Mouse (Mus musculus) C2C12 (cell line): ENCODE measurements around the gene Fer1l5. TPM values are rescaled to one million over a fixed set of nuclear protein-coding genes. Genes with fewer than 3 reads are reported as not detected.

Experiments
- H3K27me3 ChIP-seq: one replicate; pipeline ENCODE4 v1.6.1; 2011; ENCODE audit not compliant: control insufficient read depth, insufficient read depth, insufficient read length
- H3K36me3 ChIP-seq: one replicate; pipeline ENCODE4 v1.6.1; 2011; ENCODE audit not compliant: control insufficient read depth, insufficient read depth
- H3K4me3 ChIP-seq: one replicate; pipeline ENCODE4 v1.5.1; 2011; ENCODE audit warnings: mild to moderate bottlenecking, control low read depth; ENCODE audit not compliant: poor library complexity, insufficient read depth, severe bottlenecking
- H3K79me2 ChIP-seq: one replicate; pipeline ENCODE4 v1.6.1; 2011; ENCODE audit not compliant: control insufficient read depth, insufficient read depth
- H3K79me3 ChIP-seq: one replicate; pipeline ENCODE4 v1.6.1; 2011; ENCODE audit warnings: low read depth, control low read depth
- H3ac ChIP-seq: one replicate; pipeline ENCODE3; 2011; ENCODE audit warnings: low read depth; ENCODE audit not compliant: control insufficient read depth, insufficient read length
- CEBPB ChIP-seq: IDR thresholded peaks from one replicate; pipeline ENCODE4 v1.6.1; 2011; ENCODE audit warnings: low read depth, mild to moderate bottlenecking, control low read depth, moderate library complexity
- CTCF ChIP-seq: IDR thresholded peaks from one replicate; pipeline ENCODE4 v1.5.1; 2011; ENCODE audit not compliant: control insufficient read depth, insufficient read depth, insufficient read length
- FOSL1 ChIP-seq: IDR thresholded peaks from one replicate; pipeline ENCODE4 v1.8.0; 2011; ENCODE audit warnings: mild to moderate bottlenecking, low read length; ENCODE audit not compliant: poor library complexity, insufficient read depth, severe bottlenecking
- MAX ChIP-seq: IDR thresholded peaks from one replicate; pipeline ENCODE4 v1.6.1; 2011; ENCODE audit warnings: mild to moderate bottlenecking, control low read depth
- MYOD1 ChIP-seq: IDR thresholded peaks from one replicate; pipeline ENCODE4 v1.6.1; 2011; ENCODE audit warnings: low read depth; ENCODE audit not compliant: control insufficient read depth, insufficient read length
- MYOG ChIP-seq: IDR thresholded peaks from one replicate; pipeline ENCODE4 v1.6.1; 2011; ENCODE audit not compliant: control insufficient read depth, insufficient read length; ENCODE audit errors: extremely low read depth
- USF1 ChIP-seq: IDR thresholded peaks from one replicate; pipeline ENCODE4 v1.6.1; 2011; ENCODE audit warnings: low read depth, mild to moderate bottlenecking, control low read depth, moderate library complexity
- polyA plus RNA-seq: library from polyadenylated mRNA; unstranded; fragments of >200 nt; fragmentation: generic; extraction: Trizol; gene quantifications from one replicate; pipeline ENCODE4 v1.2.1, GENCODE M21; 2012; ENCODE audit warnings: missing spikeins

The Fer1l5 gene
- polyA plus RNA-seq, 1 experiment = 0.14 TPM

DNA sequence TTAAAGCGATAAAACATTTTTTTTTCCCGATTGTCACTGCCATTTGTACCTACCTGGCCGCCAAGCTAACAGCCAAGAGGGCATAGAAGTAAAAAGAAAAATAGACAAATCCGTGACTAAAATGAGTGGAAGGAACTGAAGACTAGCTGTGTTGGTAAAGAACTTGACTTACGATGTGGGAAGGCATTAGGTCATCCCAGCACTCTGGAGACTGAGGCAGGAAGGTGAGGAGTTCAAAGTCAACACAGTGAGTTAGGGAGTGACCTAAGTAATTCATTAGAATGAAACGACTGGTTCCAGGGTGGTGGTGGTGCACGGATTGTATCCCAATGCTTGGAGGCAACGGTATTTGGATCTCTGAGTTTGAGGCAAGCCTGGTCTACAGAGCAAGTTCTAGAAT, 73.4 kb downstream of the Fer1l5 start:
- Histone ChIP-seq H3K79me2 (peaks cover 8% of the 10 kb centered on the region), H3ac (no peak overlapping the region), H3K4me3 (no peak overlapping the region), H3K27me3 (no peaks in the 10 kb centered on the region), H3K36me3 (peaks cover 15% of the 10 kb centered on the region), H3K79me3 (no peaks in the 10 kb centered on the region)
- TF ChIP-seq CEBPB (no peak), MYOG (no peak), MYOD1 (no peak), MAX (no peak), CTCF (no peak), FOSL1 (no peak), USF1 (no peak)

DNA sequence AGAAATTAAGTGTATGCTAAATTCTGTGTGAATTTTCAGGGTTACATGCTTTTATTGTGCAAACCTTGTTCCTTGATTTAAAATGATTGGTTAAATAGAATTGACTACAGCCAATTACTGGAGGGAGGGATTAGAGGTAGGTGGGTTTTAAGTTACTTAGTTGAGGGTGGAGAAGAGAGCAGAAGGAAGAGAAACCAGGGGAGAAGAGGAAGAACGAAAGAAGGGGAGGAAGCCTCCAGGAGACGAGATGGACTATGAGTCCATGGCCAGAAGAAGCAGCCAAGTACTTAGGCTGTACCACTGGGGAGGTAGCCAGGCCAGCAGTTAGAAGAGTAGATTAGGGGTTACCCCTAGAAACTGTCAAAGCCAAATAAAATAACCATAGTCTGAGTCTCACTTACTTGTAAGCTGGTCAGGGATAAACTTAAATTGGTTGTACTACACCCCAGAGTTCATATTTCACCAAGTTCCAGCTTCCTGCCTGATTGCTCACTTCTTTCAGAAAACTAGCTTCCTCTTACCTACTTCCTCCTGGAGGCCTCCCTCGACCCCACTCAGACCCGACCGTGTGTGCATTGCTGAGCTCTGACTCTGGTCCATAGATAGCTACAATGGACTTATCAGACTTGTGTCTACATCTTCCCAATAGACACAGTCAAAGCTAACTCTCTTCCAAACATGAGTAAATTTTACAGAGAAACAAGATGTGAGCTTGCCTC, 74.2 kb downstream of the Fer1l5 start:
- Histone ChIP-seq H3K27me3 (no peaks in the 10 kb centered on the region), H3K36me3 (peaks cover 12% of the 10 kb centered on the region), H3K79me2 (peaks cover 8% of the 10 kb centered on the region), H3K4me3 (no peak overlapping the region), H3K79me3 (no peaks in the 10 kb centered on the region), H3ac (no peak overlapping the region)
- TF ChIP-seq USF1 (no peak), MAX (no peak), MYOG (no peak), FOSL1 (no peak), CTCF (no peak), MYOD1 (no peak), CEBPB (no peak)

DNA sequence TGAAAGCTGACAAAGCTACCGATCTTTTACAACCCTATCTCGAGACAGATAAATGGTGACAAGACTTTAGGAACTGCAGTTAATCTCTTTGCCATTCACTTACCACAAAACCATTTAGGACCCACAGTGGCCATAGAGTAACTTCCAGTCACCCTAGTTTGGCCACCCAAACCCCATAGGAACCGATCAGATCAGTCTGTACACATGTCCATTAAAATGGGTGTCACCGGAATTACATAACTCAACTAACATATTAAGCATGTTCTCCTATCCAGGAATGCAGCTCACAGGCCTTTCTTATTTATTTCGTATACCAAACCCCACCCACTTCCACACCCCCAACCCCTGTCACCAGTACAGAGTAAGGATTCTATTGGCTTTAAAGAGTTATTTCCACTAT, 74.8 kb downstream of the Fer1l5 start:
- Histone ChIP-seq H3K79me3 (no peaks in the 10 kb centered on the region), H3K4me3 (no peak overlapping the region), H3ac (no peak overlapping the region), H3K36me3 (peaks cover 6% of the 10 kb centered on the region), H3K79me2 (peaks cover 8% of the 10 kb centered on the region), H3K27me3 (no peaks in the 10 kb centered on the region)
- TF ChIP-seq MYOD1 = no peak
- TF ChIP-seq CTCF = no peak
- no peak for TF ChIP-seq MAX
- no peak for TF ChIP-seq MYOG
- no peak for TF ChIP-seq CEBPB
- TF ChIP-seq FOSL1 = no peak
- no peak for TF ChIP-seq USF1

DNA sequence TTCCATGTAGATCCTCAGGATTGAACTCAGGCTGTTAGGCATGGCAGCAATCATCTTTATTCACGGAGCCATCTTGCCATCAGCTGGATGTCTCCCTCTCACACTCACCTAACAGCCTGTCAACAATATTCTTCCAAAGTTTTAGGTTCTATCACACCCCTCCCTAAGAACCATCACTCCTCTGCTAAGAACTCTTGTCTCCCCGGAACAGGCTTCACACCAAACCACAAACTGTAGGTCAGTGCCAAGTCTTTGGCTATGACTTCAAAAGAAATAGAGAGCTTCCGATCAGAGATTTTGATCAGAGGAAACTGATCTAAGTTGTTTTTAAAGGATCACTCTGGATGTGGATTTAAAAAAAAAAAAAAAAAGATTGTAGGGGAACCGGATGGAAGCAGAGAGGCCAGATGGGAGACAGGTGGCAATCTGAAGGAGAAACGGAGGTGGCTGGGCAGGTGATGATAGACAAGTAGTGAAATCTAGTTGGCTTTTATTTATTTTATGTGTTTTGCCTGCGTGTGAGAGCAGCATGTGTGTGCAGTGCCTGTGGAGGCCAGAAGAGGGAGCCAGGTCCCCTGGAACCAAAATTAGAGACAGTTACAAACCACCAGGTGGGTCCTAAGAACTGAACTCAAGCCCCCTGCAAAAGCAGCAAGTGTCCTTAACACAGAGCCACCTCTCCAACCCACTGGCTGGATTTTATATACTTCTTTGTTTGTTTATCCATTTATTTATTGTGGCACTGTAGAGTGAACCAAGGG, 82.1 kb downstream of the Fer1l5 start:
- Histone ChIP-seq H3ac (no peak overlapping the region), H3K79me2 (no peaks in the 10 kb centered on the region), H3K36me3 (no peaks in the 10 kb centered on the region), H3K4me3 (no peak overlapping the region), H3K27me3 (no peaks in the 10 kb centered on the region), H3K79me3 (no peaks in the 10 kb centered on the region)
- TF ChIP-seq FOSL1 = no peak
- no peak for TF ChIP-seq MYOG
- TF ChIP-seq CEBPB = no peak
- TF ChIP-seq MAX = no peak
- no peak for TF ChIP-seq MYOD1
- no peak for TF ChIP-seq CTCF
- no peak for TF ChIP-seq USF1

DNA sequence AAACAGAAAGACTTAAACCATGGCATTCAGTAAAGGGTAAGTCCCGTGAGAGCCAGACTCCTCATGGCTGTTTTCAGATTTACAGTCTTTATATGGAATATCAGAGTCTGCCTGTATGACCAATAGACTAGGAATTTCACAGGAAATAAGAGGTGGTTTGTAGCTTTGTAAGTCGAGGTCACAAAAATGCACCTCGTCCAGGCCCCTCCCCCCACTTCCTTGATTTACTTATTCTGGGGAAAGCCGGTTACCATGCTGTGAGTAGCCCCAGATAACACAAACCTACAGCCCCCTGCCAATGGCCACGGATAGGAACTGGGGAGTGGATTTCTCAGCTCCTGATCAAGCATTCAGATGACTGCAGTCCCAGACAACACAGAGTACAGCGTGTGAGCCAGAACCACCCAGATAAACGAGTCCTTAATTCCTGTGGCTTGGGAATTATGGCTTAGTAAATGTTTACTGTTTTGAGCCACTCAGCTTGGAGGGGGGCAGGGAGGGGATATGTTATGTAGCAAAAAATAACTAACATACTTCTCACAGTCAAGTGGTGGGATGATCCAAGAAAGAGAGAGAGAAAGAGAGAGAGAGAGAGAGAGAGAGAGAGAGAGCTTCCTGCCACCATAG, 85.4 kb downstream of the Fer1l5 start:
- Histone ChIP-seq H3K36me3 (no peaks in the 10 kb centered on the region), H3K79me2 (no peaks in the 10 kb centered on the region), H3K4me3 (no peak overlapping the region), H3ac (no peak overlapping the region), H3K79me3 (no peaks in the 10 kb centered on the region), H3K27me3 (no peaks in the 10 kb centered on the region)
- TF ChIP-seq MYOG (no peak), CTCF (no peak), MAX (no peak), FOSL1 (no peak), MYOD1 (no peak), USF1 (no peak), CEBPB (no peak)

DNA sequence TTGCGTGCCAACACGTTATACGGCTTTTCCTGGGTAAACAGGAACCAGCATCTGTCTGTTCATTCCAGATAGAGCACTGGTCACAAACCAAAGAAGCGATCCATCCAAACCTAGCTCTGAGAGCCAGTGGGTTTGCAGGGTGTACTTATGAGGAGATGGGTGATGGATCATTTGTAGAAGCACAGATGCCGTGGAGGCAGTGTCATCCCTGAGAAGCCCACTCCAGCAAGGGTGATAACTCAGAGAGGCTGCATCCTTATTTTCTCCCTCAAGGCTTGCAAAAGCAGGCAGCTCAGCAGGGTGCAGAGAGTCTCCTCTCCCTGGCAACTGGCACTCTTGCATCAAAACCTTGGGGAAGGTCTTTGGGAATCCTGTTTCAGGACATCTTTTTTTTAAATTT, 86.1 kb downstream of the Fer1l5 start:
- Histone ChIP-seq H3K79me3 (no peaks in the 10 kb centered on the region), H3ac (no peak overlapping the region), H3K27me3 (no peaks in the 10 kb centered on the region), H3K36me3 (no peaks in the 10 kb centered on the region), H3K4me3 (no peak overlapping the region), H3K79me2 (no peaks in the 10 kb centered on the region)
- TF ChIP-seq CEBPB (no peak), MYOD1 (no peak), MYOG (no peak), USF1 (no peak), MAX (no peak), FOSL1 (no peak), CTCF (no peak)
